Mouse (Mus musculus) midbrain, embryonic 11.5 days (tissue): ENCODE measurements around the gene Zfp606. TPM values are rescaled to one million over a fixed set of nuclear protein-coding genes. Genes with fewer than 3 reads are reported as not detected.

Experiments used
- ATAC-seq: fragments of 200-750 bp; cut with Nextera tagmentation; 2 replicates; pipeline ENCODE4 v1.8.0; 2017; ENCODE audit warnings: moderate TSS enrichment, moderate library complexity; ENCODE audit not compliant: low FRiP score
- DNase-seq: peaks from one replicate; pipeline ENCODE4 v3.0.0; 2015; ENCODE audit warnings: low spot score; ENCODE audit errors: missing footprints
- H3K27ac ChIP-seq: fragments of 300-500 bp; sonication (generic); 2 replicates; pipeline ENCODE4 v1.5.1; 2014; ENCODE audit warnings: low read depth, low read length
- H3K27me3 ChIP-seq: fragments of 300-500 bp; sonication (generic); 2 replicates; pipeline ENCODE4 v1.6.1; 2014; ENCODE audit warnings: mild to moderate bottlenecking, low read length, moderate library complexity, mixed read lengths; ENCODE audit not compliant: control insufficient read depth, insufficient read depth
- H3K36me3 ChIP-seq: fragments of 300-500 bp; sonication (generic); 2 replicates; pipeline ENCODE4 v1.6.1; 2014; ENCODE audit warnings: mild to moderate bottlenecking, low read length, moderate library complexity, mixed read lengths; ENCODE audit not compliant: control insufficient read depth, insufficient read depth
- H3K4me1 ChIP-seq: fragments of 300-500 bp; sonication (generic); 2 replicates; pipeline ENCODE4 v1.6.1; 2014; ENCODE audit warnings: low read length; ENCODE audit not compliant: control insufficient read depth, insufficient read depth
- H3K4me2 ChIP-seq: fragments of 300-500 bp; sonication (generic); 2 replicates; pipeline ENCODE4 v1.6.1; 2014; ENCODE audit warnings: mild to moderate bottlenecking, moderate library complexity
- H3K4me3 ChIP-seq: fragments of 300-500 bp; sonication (generic); 2 replicates; pipeline ENCODE4 v1.5.1; 2014; ENCODE audit warnings: low read depth, low read length
- H3K9ac ChIP-seq: fragments of 300-500 bp; sonication (generic); 2 replicates; pipeline ENCODE4 v1.6.1; 2014; ENCODE audit warnings: low read length
- H3K9me3 ChIP-seq: fragments of 300-500 bp; sonication (generic); 2 replicates; pipeline ENCODE4 v1.6.1; 2016; ENCODE audit warnings: low read length; ENCODE audit not compliant: control insufficient read depth
- WGBS: fragments of 180-500 bp; shearing (Covaris S2); extraction: QIAGEN DNeasy Blood & Tissue Kit; methylation state at CpG from one replicate; pipeline ENCODE4 v1.1.7; 2014; 5-methylcytosine and 5-hydroxymethylcytosine counted together
- polyA plus RNA-seq: library from polyadenylated mRNA; unstranded; fragments of >200 nt; fragmentation: Nextera tagmentation; extraction: Ambion mirVana; gene quantifications from 2 replicates; pipeline ENCODE4 v1.2.1, GENCODE M21; 2014

Gene Zfp606
- 51.1 and 63.8 TPM in 2 replicates for polyA plus RNA-seq

- peak; percentile 98 for DNase-seq
- no peaks in the 10 kb centered on the region for H3K4me1 ChIP-seq
- H3K9ac ChIP-seq = peak within 1 kb of the TSS; percentile 97
- peak within 1 kb of the TSS; percentile 93 for H3K4me3 ChIP-seq
- peak; percentile 97 for ATAC-seq
- H3K4me2 ChIP-seq = peak within 1 kb of the TSS; percentile 55
- under 1% methylated on average over 53 of the region's 53 CpGs for WGBS
- no peaks in the 10 kb centered on the region for H3K27me3 ChIP-seq
- H3K9me3 ChIP-seq = peaks cover 13% of the 10 kb centered on the region
- H3K27ac ChIP-seq = peak within 1 kb of the TSS; percentile 71
- peaks cover 28% of the 10 kb centered on the region for H3K36me3 ChIP-seq
These were observed at the start of gene Zfp606 for GRCm38 (mm10) chr7:12478158-12479008. Zfp606 (plus strand) TSS chr7:12478293.

GRCm38 (mm10) chr7:12479009-12479346 lies 885 bp downstream of the Zfp606 start:
- peak; percentile 15 for ATAC-seq
- WGBS = 3% methylated on average over 4 of the region's 8 CpGs
- Histone ChIP-seq H3K9me3 (peaks cover 13% of the 10 kb centered on the region), H3K36me3 (peaks cover 34% of the 10 kb centered on the region), H3K27me3 (no peaks in the 10 kb centered on the region), H3K4me3 (peak overlapping the region; percentile 93), H3K9ac (peak overlapping the region; percentile 97), H3K27ac (no peak overlapping the region), H3K4me1 (no peaks in the 10 kb centered on the region), H3K4me2 (peak overlapping the region; percentile 55)
- peak; percentile 90 for DNase-seq

- peak overlapping the region; percentile 93 for H3K4me3 ChIP-seq
- H3K27ac ChIP-seq = no peak overlapping the region
- peaks cover 13% of the 10 kb centered on the region for H3K9me3 ChIP-seq
- no peaks in the 10 kb centered on the region for H3K27me3 ChIP-seq
- DNase-seq (no peak), ATAC-seq (no peak)
- peak overlapping the region; percentile 97 for H3K9ac ChIP-seq
- peaks cover 39% of the 10 kb centered on the region for H3K36me3 ChIP-seq
- 75% methylated on average over 4 of the region's 4 CpGs for WGBS
- no peaks in the 10 kb centered on the region for H3K4me1 ChIP-seq
- H3K4me2 ChIP-seq = peak overlapping the region; percentile 55
These were observed 1.4 kb downstream of the Zfp606 start for GRCm38 (mm10) chr7:12479525-12479924.

DNA sequence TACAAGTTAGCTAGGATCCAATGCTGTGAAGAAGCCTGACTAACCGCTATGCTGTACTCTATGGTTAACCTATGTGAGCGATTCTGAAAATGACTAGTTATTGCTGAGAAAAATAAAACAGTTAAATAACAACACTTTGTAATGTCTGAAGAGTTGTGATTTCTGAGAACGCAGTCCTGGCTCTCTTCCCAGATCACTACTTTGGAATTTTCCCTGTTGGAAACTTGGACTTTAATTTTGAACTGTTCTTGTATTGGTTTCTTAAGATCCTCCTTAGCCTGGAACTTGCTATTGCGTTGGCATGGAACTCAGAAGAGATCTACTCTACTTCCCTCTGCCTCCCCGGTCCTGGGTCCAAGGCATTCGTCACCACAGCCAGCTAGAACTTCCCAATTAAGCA lies 5.7 kb downstream of the Zfp606 start:
- Histone ChIP-seq H3K9ac (no peak overlapping the region), H3K9me3 (peaks cover 28% of the 10 kb centered on the region), H3K27me3 (no peaks in the 10 kb centered on the region), H3K4me2 (no peak overlapping the region), H3K27ac (no peak overlapping the region), H3K4me3 (no peak overlapping the region), H3K36me3 (peaks cover 78% of the 10 kb centered on the region), H3K4me1 (no peaks in the 10 kb centered on the region)
- ATAC-seq (no peak), DNase-seq (no peak)
- WGBS = 95% methylated on average over 6 of the region's 6 CpGs

- ATAC-seq = no peak
- Histone ChIP-seq H3K9me3 (peaks cover 26% of the 10 kb centered on the region), H3K4me1 (no peaks in the 10 kb centered on the region)
These were observed 7.9 kb downstream of the Zfp606 start for GRCm38 (mm10) chr7:12485956-12486355.

DNA sequence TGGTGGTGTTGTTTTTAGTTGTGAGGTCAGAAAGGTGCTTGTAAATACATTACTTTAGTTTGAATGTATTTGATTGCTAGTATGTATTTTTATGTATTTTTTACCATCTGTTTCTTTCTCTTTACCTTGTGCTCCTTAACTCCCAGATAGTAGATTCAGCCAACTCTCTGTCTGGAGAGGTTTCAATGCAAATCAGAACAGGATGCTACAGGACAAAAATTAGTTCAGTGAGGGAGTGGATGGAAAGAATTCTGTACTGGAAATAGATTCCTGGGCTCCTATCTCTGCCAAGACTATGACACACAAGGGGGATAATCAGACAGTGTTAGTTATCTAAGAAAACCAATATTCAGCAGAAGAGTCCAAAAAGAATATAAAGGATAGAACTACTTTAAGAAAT lies 8.6 kb downstream of the Zfp606 start:
- H3K4me3 ChIP-seq = no peak overlapping the region
- H3K4me1 ChIP-seq = no peaks in the 10 kb centered on the region
- H3K4me2 ChIP-seq = no peak overlapping the region
- ATAC-seq (no peak), DNase-seq (no peak)
- H3K9ac ChIP-seq = no peak overlapping the region
- peaks cover 89% of the 10 kb centered on the region for H3K36me3 ChIP-seq
- H3K27me3 ChIP-seq = no peaks in the 10 kb centered on the region
- no peak overlapping the region for H3K27ac ChIP-seq
- H3K9me3 ChIP-seq = peaks cover 30% of the 10 kb centered on the region

More at GRCm38 (mm10) chr7:12485956-12486355, 7.9 kb downstream of the Zfp606 start:
- WGBS = 98% methylated on average over 1 of the region's 1 CpGs
- Histone ChIP-seq H3K27me3 (no peaks in the 10 kb centered on the region), H3K36me3 (peaks cover 89% of the 10 kb centered on the region), H3K4me3 (no peak overlapping the region), H3K4me2 (no peak overlapping the region), H3K9ac (no peak overlapping the region), H3K27ac (no peak overlapping the region)
- peak; percentile 44 for DNase-seq

- no peak overlapping the region for H3K27ac ChIP-seq
- 57% methylated on average over 1 of the region's 1 CpGs for WGBS
- no peak overlapping the region for H3K9ac ChIP-seq
- ATAC-seq (no peak), DNase-seq (no peak)
- H3K36me3 ChIP-seq = no peaks in the 10 kb centered on the region
- H3K27me3 ChIP-seq = no peaks in the 10 kb centered on the region
- H3K4me3 ChIP-seq = no peak overlapping the region
- H3K4me1 ChIP-seq = no peaks in the 10 kb centered on the region
- no peak overlapping the region for H3K4me2 ChIP-seq
- H3K9me3 ChIP-seq = no peaks in the 10 kb centered on the region; the same call in 1 of the 2 replicates
These were observed 32.8 kb downstream of the Zfp606 start for GRCm38 (mm10) chr7:12510913-12511312.

DNA sequence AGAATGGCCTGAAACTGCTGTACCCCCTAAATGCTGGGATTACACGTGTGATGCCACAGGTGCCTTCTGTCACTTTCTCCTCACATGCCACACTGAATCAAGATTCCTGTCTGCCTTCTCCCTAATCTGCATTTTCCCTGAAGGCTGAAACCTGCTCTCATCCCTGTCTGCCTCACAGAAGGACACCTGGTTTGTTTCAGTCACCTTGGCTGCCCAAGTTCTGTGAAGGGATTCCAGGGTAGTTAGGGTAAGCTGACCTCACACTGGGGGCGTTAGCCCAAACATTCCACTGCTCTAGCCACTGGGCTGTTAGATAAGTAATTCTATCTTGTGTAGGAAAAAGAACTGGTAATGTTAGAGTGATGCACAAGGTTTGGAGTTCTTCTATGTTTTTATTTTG lies 34.1 kb downstream of the Zfp606 start, which contains the start of gene 2900092C05Rik:
Gene 2900092C05Rik, plus strand, starts transcription at position 301 of the 400 bp plus-strand sequence.
- H3K27me3 ChIP-seq = no peaks in the 10 kb centered on the region
- peaks cover 4% of the 10 kb centered on the region; the same call in 1 of the 2 replicates for H3K9me3 ChIP-seq
- no peak within 1 kb of the TSS for H3K27ac ChIP-seq
- ATAC-seq (no peak), DNase-seq (no peak)
- H3K4me3 ChIP-seq = no peak within 1 kb of the TSS
- H3K9ac ChIP-seq = no peak within 1 kb of the TSS
- no peak within 1 kb of the TSS for H3K4me2 ChIP-seq
- WGBS = 54% methylated on average over 2 of the region's 2 CpGs
- no peaks in the 10 kb centered on the region for H3K36me3 ChIP-seq
- H3K4me1 ChIP-seq = no peaks in the 10 kb centered on the region
